Mouse (Mus musculus): ENCODE measurements around the gene Hand2. TPM values are rescaled to one million over a fixed set of nuclear protein-coding genes. Genes with fewer than 3 reads are reported as not detected.

The Hand2 gene
- polyA plus RNA-seq, 1 experiment = not detected

DNA sequence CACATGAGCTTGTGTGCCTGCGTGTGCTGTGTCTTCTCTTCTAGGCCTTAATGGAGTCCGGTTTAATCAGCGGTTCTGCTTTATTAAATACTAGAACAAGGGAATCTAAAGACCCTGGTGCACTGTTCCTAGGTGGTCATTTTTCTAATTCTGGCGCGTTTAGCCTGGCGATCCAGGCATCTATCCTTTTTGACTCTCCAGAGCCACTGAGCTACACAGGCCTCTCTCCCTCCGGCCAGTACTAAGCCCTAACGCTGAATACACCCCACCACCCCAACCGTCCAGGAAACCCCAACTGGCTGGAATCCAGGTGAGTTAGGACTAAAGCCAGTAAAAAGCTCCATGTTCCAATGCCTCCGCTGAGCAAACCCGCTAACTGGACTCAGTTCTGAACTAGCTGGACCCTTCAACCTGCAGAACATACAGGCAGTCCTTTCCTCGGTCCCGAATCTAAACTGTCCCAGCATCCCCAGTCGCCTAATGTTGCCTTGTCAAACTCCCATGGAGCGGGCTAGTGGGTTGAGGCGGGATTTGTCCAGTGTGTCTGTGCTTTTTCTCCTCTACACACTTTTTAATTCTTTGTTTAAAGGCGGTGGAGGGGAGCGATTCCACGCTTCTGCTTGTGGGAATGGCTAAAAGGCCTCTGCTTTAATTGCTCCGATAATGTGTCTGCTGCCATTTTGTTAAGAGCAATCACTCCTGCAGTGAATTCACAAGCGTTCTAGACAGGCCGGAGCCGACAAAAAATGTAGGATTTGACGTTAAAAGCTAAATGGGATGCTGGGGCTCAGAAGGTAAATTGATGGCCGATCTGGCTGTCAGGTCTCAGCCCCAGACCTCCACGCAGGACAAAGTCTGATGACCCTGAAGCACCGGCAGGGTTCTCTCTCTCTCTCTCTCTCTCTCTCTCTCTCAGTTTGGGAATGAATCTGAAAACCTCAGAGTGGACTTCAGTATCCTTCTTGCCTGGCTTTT lies 5.6 kb downstream of the Hand2 start:
- Histone ChIP-seq H3K36me3 (ENCODE audit: control insufficient read depth, insufficient read depth) (no peaks in the 10 kb centered on the region), H3K4me2 (ENCODE audit: low read depth) (no peak overlapping the region), H3K27me3 (ENCODE audit: control insufficient read depth, insufficient read depth, insufficient read length) (peaks cover 68% of the 10 kb centered on the region), H3K79me2 (ENCODE audit: control insufficient read depth, insufficient read depth) (no peaks in the 10 kb centered on the region), H3K4me3 (no peak overlapping the region), H3ac (ENCODE audit: control insufficient read depth, insufficient read length) (no peak overlapping the region)
- TF ChIP-seq MAX (IDR thresholded peaks at IDR 0.05; ENCODE audit: low read depth) (no peak), E2F4 (IDR thresholded peaks at IDR 0.05; ENCODE audit: insufficient read depth) (no peak), POLR2A (IDR thresholded peaks at IDR 0.05; ENCODE audit: insufficient read length, low read depth) (no peak), TCF3 (IDR thresholded peaks at IDR 0.05; ENCODE audit: insufficient read length, low read depth) (no peak), CEBPB (IDR thresholded peaks at IDR 0.05; ENCODE audit: insufficient read depth, poor library complexity, severe bottlenecking) (no peak), POLR2AphosphoS2 (IDR thresholded peaks at IDR 0.05; ENCODE audit: insufficient read length, low read depth) (no peak), USF1 (IDR thresholded peaks at IDR 0.05; ENCODE audit: low read depth) (no peak), TCF12 (IDR thresholded peaks at IDR 0.05; ENCODE audit: insufficient read depth, poor library complexity, severe bottlenecking) (no peak), REST (IDR thresholded peaks at IDR 0.05; ENCODE audit: insufficient read depth, insufficient read length) (no peak), SRF (IDR thresholded peaks at IDR 0.05; ENCODE audit: control insufficient read depth, insufficient read length, low read depth) (no peak), MYOD1 (IDR thresholded peaks at IDR 0.05; ENCODE audit: control insufficient read depth in 1 of 3, insufficient read length in 2 of 3, low read depth in 2 of 3) (no peak)

DNA sequence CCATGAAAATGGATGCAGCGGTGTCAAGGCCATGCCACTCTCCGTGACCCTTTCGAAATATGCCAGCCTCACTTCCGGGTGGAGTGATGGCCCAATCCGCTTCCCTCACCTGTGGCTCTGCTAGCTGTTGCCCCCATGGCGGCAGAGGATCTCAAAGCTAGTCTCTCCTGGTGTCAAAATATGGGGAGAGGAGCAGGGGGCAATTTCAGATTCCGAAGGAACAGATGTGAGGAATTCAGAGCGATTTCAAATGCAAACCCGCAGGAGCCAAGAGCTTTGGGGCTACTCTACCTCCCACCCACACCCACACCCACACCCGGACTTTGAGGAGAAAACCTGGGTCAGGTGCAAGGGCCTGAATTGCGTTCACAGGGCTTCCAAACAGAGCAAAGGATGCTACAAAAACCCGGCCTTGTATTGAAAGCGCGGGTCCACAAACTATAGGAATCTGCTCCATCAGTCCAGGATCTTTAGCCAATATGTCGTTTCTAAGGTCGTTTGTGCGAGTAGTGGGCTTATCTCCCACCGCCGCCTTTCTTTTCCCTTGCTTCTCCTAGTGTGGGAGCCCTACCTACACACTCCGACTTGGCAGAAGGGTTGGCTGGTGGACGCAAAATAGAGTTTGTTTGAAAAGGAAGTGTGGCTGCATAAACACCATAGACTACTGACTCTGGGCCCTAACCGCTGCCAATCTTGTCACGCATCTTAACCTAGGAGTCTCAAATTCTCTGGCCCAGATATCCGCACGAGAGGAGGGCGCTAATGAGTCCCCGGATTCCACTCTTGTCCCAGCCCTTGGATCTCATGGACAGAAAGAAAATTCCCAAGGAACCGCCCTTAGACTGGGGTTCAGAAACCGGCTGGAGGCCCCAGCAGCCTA lies 6.7 kb downstream of the Hand2 start:
- no peak overlapping the region for H3K4me2 ChIP-seq (ENCODE audit: low read depth)
- H3K36me3 ChIP-seq (ENCODE audit: control insufficient read depth, insufficient read depth) = no peaks in the 10 kb centered on the region
- peaks cover 61% of the 10 kb centered on the region for H3K27me3 ChIP-seq (ENCODE audit: control insufficient read depth, insufficient read depth, insufficient read length)
- TF ChIP-seq SRF (IDR thresholded peaks at IDR 0.05; ENCODE audit: control insufficient read depth, insufficient read length, low read depth) (no peak), REST (IDR thresholded peaks at IDR 0.05; ENCODE audit: insufficient read depth, insufficient read length) (no peak), MAX (IDR thresholded peaks at IDR 0.05; ENCODE audit: low read depth) (no peak), POLR2A (IDR thresholded peaks at IDR 0.05; ENCODE audit: insufficient read length, low read depth) (no peak), CEBPB (IDR thresholded peaks at IDR 0.05; ENCODE audit: insufficient read depth, poor library complexity, severe bottlenecking) (no peak), TCF3 (IDR thresholded peaks at IDR 0.05; ENCODE audit: insufficient read length, low read depth) (no peak), USF1 (IDR thresholded peaks at IDR 0.05; ENCODE audit: low read depth) (no peak), TCF12 (IDR thresholded peaks at IDR 0.05; ENCODE audit: insufficient read depth, poor library complexity, severe bottlenecking) (no peak), E2F4 (IDR thresholded peaks at IDR 0.05; ENCODE audit: insufficient read depth) (no peak), POLR2AphosphoS2 (IDR thresholded peaks at IDR 0.05; ENCODE audit: insufficient read length, low read depth) (no peak), MYOD1 (IDR thresholded peaks at IDR 0.05; ENCODE audit: control insufficient read depth in 1 of 3, insufficient read length in 2 of 3, low read depth in 2 of 3) (no peak), MYOG (IDR thresholded peaks at IDR 0.05; ENCODE audit: control insufficient read depth in 1 of 3, insufficient read depth in 1 of 3, insufficient read length in 2 of 3, low read depth in 2 of 3) (no peak)
- no peak overlapping the region for H3K4me3 ChIP-seq
- no peaks in the 10 kb centered on the region for H3K79me2 ChIP-seq (ENCODE audit: control insufficient read depth, insufficient read depth)
- H3ac ChIP-seq (ENCODE audit: control insufficient read depth, insufficient read length) = no peak overlapping the region

DNA sequence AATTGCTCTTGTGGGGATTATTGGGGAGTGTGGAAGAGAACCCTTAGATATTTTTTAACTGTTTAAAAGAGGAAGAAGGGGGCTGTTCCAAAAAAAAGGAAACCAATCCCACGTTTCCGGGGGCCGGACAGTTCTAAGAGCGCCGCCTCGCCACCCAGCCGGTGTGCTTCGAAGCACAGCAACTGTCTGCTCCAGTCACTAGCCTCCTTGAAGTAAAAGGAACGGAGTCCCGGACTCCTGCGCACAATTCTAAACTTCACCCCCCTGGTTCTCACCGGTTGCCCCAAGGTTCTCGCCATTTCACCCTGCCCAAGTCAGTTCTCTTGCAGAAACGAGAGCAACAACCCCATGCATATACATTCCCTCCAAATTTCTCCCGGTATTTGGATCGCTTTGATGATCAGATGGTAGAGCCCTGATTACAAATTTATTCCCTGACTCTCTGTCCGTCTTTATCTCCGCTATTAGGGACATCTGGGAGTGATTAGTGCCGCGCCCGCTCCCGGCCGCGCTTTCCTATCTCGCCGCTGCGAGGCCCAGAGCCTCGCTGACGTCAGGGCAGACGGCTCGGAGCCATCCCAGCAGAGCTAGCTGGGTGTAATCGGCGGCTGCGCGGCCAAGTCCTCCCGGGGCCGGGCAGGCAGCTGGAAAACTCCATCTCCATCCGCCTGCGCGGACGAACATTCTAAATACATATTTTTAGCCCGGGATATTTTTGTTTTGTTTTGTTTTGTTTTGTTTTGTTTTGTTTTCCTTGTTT lies 7.6 kb downstream of the Hand2 start:
- H3K36me3 ChIP-seq (ENCODE audit: control insufficient read depth, insufficient read depth) = no peaks in the 10 kb centered on the region
- H3K4me3 ChIP-seq = no peak overlapping the region
- H3K79me2 ChIP-seq (ENCODE audit: control insufficient read depth, insufficient read depth) = no peaks in the 10 kb centered on the region
- H3K4me2 ChIP-seq (ENCODE audit: low read depth) = peak overlapping the region; percentile 49
- TF ChIP-seq MAX (IDR thresholded peaks at IDR 0.05; ENCODE audit: low read depth) (no peak), E2F4 (IDR thresholded peaks at IDR 0.05; ENCODE audit: insufficient read depth) (no peak), USF1 (IDR thresholded peaks at IDR 0.05; ENCODE audit: low read depth) (no peak), REST (IDR thresholded peaks at IDR 0.05; ENCODE audit: insufficient read depth, insufficient read length) (no peak), POLR2A (IDR thresholded peaks at IDR 0.05; ENCODE audit: insufficient read length, low read depth) (no peak), MYOG (IDR thresholded peaks at IDR 0.05; ENCODE audit: control insufficient read depth in 1 of 3, insufficient read depth in 1 of 3, insufficient read length in 2 of 3, low read depth in 2 of 3) (no peak), MYOD1 (IDR thresholded peaks at IDR 0.05; ENCODE audit: control insufficient read depth in 1 of 3, insufficient read length in 2 of 3, low read depth in 2 of 3) (no peak), POLR2AphosphoS2 (IDR thresholded peaks at IDR 0.05; ENCODE audit: insufficient read length, low read depth) (no peak), TCF3 (IDR thresholded peaks at IDR 0.05; ENCODE audit: insufficient read length, low read depth) (no peak), TCF12 (IDR thresholded peaks at IDR 0.05; ENCODE audit: insufficient read depth, poor library complexity, severe bottlenecking) (no peak), SRF (IDR thresholded peaks at IDR 0.05; ENCODE audit: control insufficient read depth, insufficient read length, low read depth) (no peak), CEBPB (IDR thresholded peaks at IDR 0.05; ENCODE audit: insufficient read depth, poor library complexity, severe bottlenecking) (no peak)
- no peak overlapping the region for H3ac ChIP-seq (ENCODE audit: control insufficient read depth, insufficient read length)
- peaks cover 62% of the 10 kb centered on the region for H3K27me3 ChIP-seq (ENCODE audit: control insufficient read depth, insufficient read depth, insufficient read length)

All from myocyte (in vitro differentiated cells).